Mouse (Mus musculus) heart, postnatal 0 days (tissue): ENCODE measurements at regions not wholly inside any gene's neighbourhood (a gene's known extent, or its start where the extent isn't known, plus 50 kb on each side); places are given as distances from the start of the nearest gene placed in this dataset.

ENCODE experiments used
- ATAC-seq: fragments of 200-750 bp; cut with Nextera tagmentation; 2 replicates; pipeline ENCODE4 v1.8.0; 2017; ENCODE audit warnings: low read depth, moderate number of reproducible peaks, moderate library complexity; ENCODE audit not compliant: insufficient read depth
- DNase-seq: peaks from one replicate; pipeline ENCODE4 v3.0.0-alpha.2; 2016; ENCODE audit warnings: low spot score
- H3K27ac ChIP-seq: fragments of 300-500 bp; sonication (generic); 2 replicates; pipeline ENCODE4 v1.5.1; 2014; ENCODE audit warnings: low read depth, mild to moderate bottlenecking
- H3K27me3 ChIP-seq: fragments of 300-500 bp; sonication (generic); 2 replicates; pipeline ENCODE4 v1.6.1; 2014; ENCODE audit warnings: low read length, mixed read lengths; ENCODE audit not compliant: control insufficient read depth, insufficient read depth
- H3K36me3 ChIP-seq: fragments of 300-500 bp; sonication (generic); replicated peaks from 2 replicates; pipeline ENCODE4 v1.6.1; 2014; ENCODE audit warnings: low read length, mixed read lengths; ENCODE audit not compliant: control insufficient read depth, insufficient read depth
- H3K4me1 ChIP-seq: fragments of 300-500 bp; sonication (generic); 2 replicates; pipeline ENCODE4 v1.6.1; 2014; ENCODE audit warnings: antibody characterized with exemption; ENCODE audit not compliant: control insufficient read depth, insufficient read depth
- H3K4me2 ChIP-seq: fragments of 300-500 bp; sonication (generic); 2 replicates; pipeline ENCODE4 v1.6.1; 2014; ENCODE audit warnings: low read depth, mild to moderate bottlenecking, low read length, moderate library complexity
- H3K4me3 ChIP-seq: fragments of 300-500 bp; sonication (generic); 2 replicates; pipeline ENCODE4 v1.5.1; 2014; ENCODE audit warnings: low read depth, low read length
- H3K9ac ChIP-seq: fragments of 300-500 bp; sonication (generic); replicated peaks from 2 replicates; pipeline ENCODE4 v1.6.1; 2014; ENCODE audit warnings: low read depth, low read length, mixed read lengths
- H3K9me3 ChIP-seq: fragments of 300-500 bp; sonication (generic); replicated peaks from 2 replicates; pipeline ENCODE4 v1.6.1; 2016; ENCODE audit warnings: low read length; ENCODE audit not compliant: control insufficient read depth
- CTCF ChIP-seq: IDR thresholded peaks from 2 replicates; pipeline ENCODE4 v1.5.1; 2016; ENCODE audit warnings: antibody characterized with exemption, control low read depth, low read depth
- EP300 ChIP-seq: IDR thresholded peaks from 2 replicates; pipeline ENCODE4 v1.6.1; 2016; ENCODE audit warnings: antibody characterized with exemption, low read depth
- WGBS: fragments of 180-500 bp; shearing (Covaris S2); extraction: QIAGEN DNeasy Blood & Tissue Kit; methylation state at CpG from one replicate; pipeline ENCODE4 v1.1.7; 2014; 5-methylcytosine and 5-hydroxymethylcytosine counted together

GRCm38 (mm10) chr1:50697333-50698216 lies 202.9 kb upstream of the Tmeff2 start:
- no peaks in the 10 kb centered on the region for H3K9me3 ChIP-seq

GRCm38 (mm10) chr1:50704639-50705038 lies 195.8 kb upstream of the Tmeff2 start:
- no peak for ATAC-seq
- no peak for DNase-seq
- H3K27me3 ChIP-seq, result no peaks in the 10 kb centered on the region
- no peaks in the 10 kb centered on the region for H3K36me3 ChIP-seq
- no peak overlapping the region for H3K4me2 ChIP-seq
- no peak overlapping the region for H3K9ac ChIP-seq
- TF ChIP-seq CTCF, result no peak
- TF ChIP-seq EP300, result no peak
- H3K9me3 ChIP-seq, result no peaks in the 10 kb centered on the region
- WGBS, result 85% methylated on average over 2 of the region's 2 CpGs
- no peaks in the 10 kb centered on the region for H3K4me1 ChIP-seq
- no peak overlapping the region for H3K27ac ChIP-seq
- no peak overlapping the region for H3K4me3 ChIP-seq

More at GRCm38 (mm10) chr1:50697333-50698216, 202.9 kb upstream of the Tmeff2 start:
- peak overlapping the region; percentile 82 for H3K27ac ChIP-seq
- H3K36me3 ChIP-seq, result no peaks in the 10 kb centered on the region
- H3K9ac ChIP-seq, result no peak overlapping the region
- H3K4me2 ChIP-seq, result no peak overlapping the region
- H3K4me3 ChIP-seq, result no peak overlapping the region
- ATAC-seq (peak; percentile 53; the same call in 1 of the 2 replicates), DNase-seq (no peak)
- no peaks in the 10 kb centered on the region; the same call in 1 of the 2 replicates for H3K4me1 ChIP-seq
- no peaks in the 10 kb centered on the region for H3K27me3 ChIP-seq
- WGBS, result 46% methylated on average over 7 of the region's 7 CpGs
- TF ChIP-seq CTCF (no peak), EP300 (no peak)

- Histone ChIP-seq H3K9ac (no peak overlapping the region), H3K4me2 (no peak overlapping the region), H3K27ac (no peak overlapping the region), H3K4me3 (no peak overlapping the region), H3K9me3 (no peaks in the 10 kb centered on the region), H3K27me3 (no peaks in the 10 kb centered on the region), H3K36me3 (no peaks in the 10 kb centered on the region), H3K4me1 (no peaks in the 10 kb centered on the region)
- TF ChIP-seq CTCF (no peak), EP300 (no peak)
- ATAC-seq (no peak), DNase-seq (no peak)
- WGBS, result 86% methylated on average over 5 of the region's 5 CpGs
These were observed 155.4 kb upstream of the Tmeff2 start for GRCm38 (mm10) chr1:50745049-50745448.

- TF ChIP-seq CTCF, result no peak
- no peak for TF ChIP-seq EP300
- no peaks in the 10 kb centered on the region for H3K4me1 ChIP-seq
- no peak overlapping the region for H3K27ac ChIP-seq
- no peak overlapping the region for H3K9ac ChIP-seq
- H3K4me2 ChIP-seq, result no peak overlapping the region
- H3K36me3 ChIP-seq, result no peaks in the 10 kb centered on the region
- no peak for DNase-seq
- H3K27me3 ChIP-seq, result no peaks in the 10 kb centered on the region
- no peaks in the 10 kb centered on the region for H3K9me3 ChIP-seq
- no peak overlapping the region for H3K4me3 ChIP-seq
- ATAC-seq, result no peak
These were observed 130.2 kb upstream of the Tmeff2 start for GRCm38 (mm10) chr1:50770211-50770610.

DNA sequence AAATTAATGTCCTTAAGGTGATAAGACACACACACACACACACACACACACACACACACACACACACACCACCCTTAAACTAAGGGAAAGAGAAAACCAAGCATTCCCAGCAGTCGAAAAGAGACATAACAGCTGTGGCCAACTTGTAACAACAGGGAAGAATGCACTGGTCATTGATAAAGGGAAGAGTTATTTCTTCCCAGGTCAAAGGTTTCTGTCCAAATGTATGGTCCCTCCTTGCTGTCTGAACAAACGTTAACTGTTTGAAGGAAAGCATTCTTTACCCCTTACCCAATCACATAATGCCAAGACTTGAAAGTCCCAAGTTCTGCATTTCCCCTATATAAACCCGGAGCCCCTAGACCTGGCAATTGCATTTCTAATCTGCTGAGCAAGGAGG lies 105.2 kb upstream of the Tmeff2 start:
- Histone ChIP-seq H3K4me3 (no peak overlapping the region), H3K27me3 (no peaks in the 10 kb centered on the region), H3K36me3 (no peaks in the 10 kb centered on the region), H3K9me3 (no peaks in the 10 kb centered on the region), H3K27ac (no peak overlapping the region), H3K4me1 (no peaks in the 10 kb centered on the region), H3K4me2 (no peak overlapping the region), H3K9ac (no peak overlapping the region)
- ATAC-seq (no peak), DNase-seq (no peak)
- TF ChIP-seq EP300, result no peak
- TF ChIP-seq CTCF, result no peak
- WGBS, result 53% methylated on average over 3 of the region's 3 CpGs
